20 mouse cellular contexts compared by ENCODE assay signal in genomic region chr16:29896393-29896792, GRCm38 (mm10).
A peak's percentile ranks its signal among the peaks of the same experiment; 100 is the strongest.
DNase-seq lines count a peak whose midpoint lies in the region; ATAC-seq and TF ChIP-seq lines count a peak whose summit lies in the region.
"Had no signal": no experiment of that assay in that cellular context is flagged by ENCODE, and none has a peak within 500 bp of the region (broad histone marks: within the 10 kb centered on the region; RNA-seq: fewer than 3 reads in every experiment).

No protein-coding gene starts in this region.

- no peak for TF ChIP-seq CTCF in intestine, postnatal 0 days (IDR thresholded peaks at IDR 0.05; ENCODE audit: low read depth)
- TF ChIP-seq CTCF in liver, postnatal 0 days (IDR thresholded peaks at IDR 0.05; ENCODE audit: low read depth) = no peak
- TF ChIP-seq CTCF in left cerebral cortex, adult 2 months (IDR thresholded peaks at IDR 0.05) = no peak

- no peaks in the 10 kb centered on the region for H3K9me3 ChIP-seq in lung, embryonic 15.5 days
- H3K9me3 ChIP-seq in intestine, postnatal 0 days (ENCODE audit: control insufficient read depth) = no peaks in the 10 kb centered on the region
- no peaks in the 10 kb centered on the region for H3K9me3 ChIP-seq in liver, postnatal 0 days (ENCODE audit: low read length)
- no peaks in the 10 kb centered on the region for H3K9me3 ChIP-seq in midbrain, embryonic 11.5 days (ENCODE audit: control insufficient read depth, low read length)
- H3K9me3 ChIP-seq: embryonic facial prominence, embryonic 12.5 days; heart, embryonic 15.5 days; hindbrain, embryonic 15.5 days; midbrain, embryonic 13.5 days had no signal

- H3K4me3 ChIP-seq in lung, embryonic 15.5 days = no peak overlapping the region
- no peak overlapping the region for H3K4me3 ChIP-seq in intestine, postnatal 0 days (ENCODE audit: low read depth, low read length)
- H3K4me3 ChIP-seq in liver, postnatal 0 days (ENCODE audit: low read depth, low read length) = no peak overlapping the region
- no peak overlapping the region for H3K4me3 ChIP-seq in left cerebral cortex, adult 2 months
- H3K4me3 ChIP-seq in midbrain, embryonic 11.5 days (ENCODE audit: low read depth, low read length) = no peak overlapping the region
- H3K4me3 ChIP-seq: embryonic facial prominence, embryonic 12.5 days; heart, embryonic 15.5 days; hindbrain, embryonic 15.5 days; midbrain, embryonic 13.5 days had no signal

- H3K4me2 ChIP-seq in lung, embryonic 15.5 days = no peak overlapping the region
- H3K4me2 ChIP-seq in intestine, postnatal 0 days (replicated peaks; ENCODE audit: low read depth) = no peak overlapping the region
- H3K4me2 ChIP-seq in liver, postnatal 0 days (ENCODE audit: low read depth, low read length) = no peak overlapping the region
- no peak overlapping the region for H3K4me2 ChIP-seq in midbrain, embryonic 11.5 days
- H3K4me2 ChIP-seq: embryonic facial prominence, embryonic 12.5 days; heart, embryonic 15.5 days; hindbrain, embryonic 15.5 days; midbrain, embryonic 13.5 days had no signal

- WGBS in lung, embryonic 15.5 days = 51% methylated on average over 4 of the region's 4 CpGs
- 43% methylated on average over 4 of the region's 4 CpGs for WGBS in intestine, postnatal 0 days
- WGBS in liver, postnatal 0 days (ENCODE audit: insufficient replicate concordance) = 56% methylated on average over 4 of the region's 4 CpGs
- 90% methylated on average over 4 of the region's 4 CpGs for WGBS in midbrain, embryonic 11.5 days

- intact Hi-C loops in left cerebral cortex, adult 2 months (cut with DNase I) = no loop called here

- H3K4me1 ChIP-seq in lung, embryonic 15.5 days = peaks cover 21% of the 10 kb centered on the region
- H3K4me1 ChIP-seq in intestine, postnatal 0 days (replicated peaks; ENCODE audit: control insufficient read depth, insufficient read depth, low read length) = peaks cover 10% of the 10 kb centered on the region
- no peaks in the 10 kb centered on the region; the same call in 1 of the 2 replicates for H3K4me1 ChIP-seq in liver, postnatal 0 days (ENCODE audit: insufficient read depth)
- peaks cover 9% of the 10 kb centered on the region; the same call in 1 of the 2 replicates for H3K4me1 ChIP-seq in midbrain, embryonic 11.5 days (ENCODE audit: control insufficient read depth, insufficient read depth, low read length)

- H3K9ac ChIP-seq in lung, embryonic 15.5 days = no peak overlapping the region
- H3K9ac ChIP-seq in intestine, postnatal 0 days (ENCODE audit: low read depth, low read length) = no peak overlapping the region
- no peak overlapping the region for H3K9ac ChIP-seq in liver, postnatal 0 days (replicated peaks)
- no peak overlapping the region for H3K9ac ChIP-seq in midbrain, embryonic 11.5 days (ENCODE audit: low read length)
- H3K9ac ChIP-seq: embryonic facial prominence, embryonic 12.5 days; heart, embryonic 15.5 days; hindbrain, embryonic 15.5 days; midbrain, embryonic 13.5 days had no signal

- no peak for DNase-seq in lung, postnatal 25 days (ENCODE audit: low spot score)
- DNase-seq in liver, postnatal 0 days = no peak
- no peak for DNase-seq in left cerebral cortex, adult 2 months (ENCODE audit: extremely low spot score in 1 of 2, low spot score in 2 of 2)
- DNase-seq in midbrain, embryonic 11.5 days (ENCODE audit: low spot score, missing footprints) = no peak
- DNase-seq in adrenal gland, adult 18-20 months (ENCODE audit: low spot score in 2 of 2) = no peak
- DNase-seq: adrenal gland, postnatal 10 days; cerebellum, adult 2 months; cerebellum, postnatal 25 days; gastrocnemius, postnatal 36 days; heart, postnatal 36 days; kidney, adult 11 months; lung, adult 18-20 months; thymus, postnatal 14 days had no signal

- peak overlapping the region; percentile 29 for H3K27ac ChIP-seq in lung, embryonic 15.5 days
- no peak overlapping the region for H3K27ac ChIP-seq in intestine, postnatal 0 days (ENCODE audit: low read depth, low read length)
- no peak overlapping the region for H3K27ac ChIP-seq in liver, postnatal 0 days (ENCODE audit: low read depth)
- H3K27ac ChIP-seq in left cerebral cortex, adult 2 months = no peak overlapping the region
- no peak overlapping the region for H3K27ac ChIP-seq in midbrain, embryonic 11.5 days (ENCODE audit: low read depth, low read length)
- H3K27ac ChIP-seq: embryonic facial prominence, embryonic 12.5 days; heart, embryonic 15.5 days; hindbrain, embryonic 15.5 days; midbrain, embryonic 13.5 days had no signal

- H3K27me3 ChIP-seq in lung, embryonic 15.5 days = no peaks in the 10 kb centered on the region
- H3K27me3 ChIP-seq in intestine, postnatal 0 days (replicated peaks; ENCODE audit: control insufficient read depth, insufficient read depth, low read length) = no peaks in the 10 kb centered on the region
- no peaks in the 10 kb centered on the region for H3K27me3 ChIP-seq in liver, postnatal 0 days (ENCODE audit: insufficient read depth, low read length)
- H3K27me3 ChIP-seq in midbrain, embryonic 11.5 days (ENCODE audit: control insufficient read depth, insufficient read depth, low read length) = no peaks in the 10 kb centered on the region; the same call in 1 of the 2 replicates
- H3K27me3 ChIP-seq: embryonic facial prominence, embryonic 12.5 days; heart, embryonic 15.5 days; hindbrain, embryonic 15.5 days had no signal

- no peak for TF ChIP-seq EP300 in liver, postnatal 0 days (IDR thresholded peaks at IDR 0.05; ENCODE audit: low read depth)

- no peaks in the 10 kb centered on the region for H3K36me3 ChIP-seq in lung, embryonic 15.5 days
- H3K36me3 ChIP-seq in intestine, postnatal 0 days (ENCODE audit: control insufficient read depth, insufficient read depth) = no peaks in the 10 kb centered on the region
- H3K36me3 ChIP-seq in liver, postnatal 0 days (replicated peaks; ENCODE audit: insufficient read depth, low read length) = no peaks in the 10 kb centered on the region
- H3K36me3 ChIP-seq in midbrain, embryonic 11.5 days (ENCODE audit: control insufficient read depth, insufficient read depth, low read length) = no peaks in the 10 kb centered on the region
- H3K36me3 ChIP-seq: embryonic facial prominence, embryonic 12.5 days; heart, embryonic 15.5 days; hindbrain, embryonic 15.5 days; midbrain, embryonic 13.5 days had no signal

- peak; percentile 47; the same call in 1 of the 2 replicates for ATAC-seq in lung, embryonic 15.5 days (ENCODE audit: borderline replicate concordance, extremely low read depth, low FRiP score, low TSS enrichment)
- peak; percentile 94 for ATAC-seq in intestine, postnatal 0 days
- ATAC-seq in liver, postnatal 0 days = peak; percentile 77
- no peak for ATAC-seq in midbrain, embryonic 11.5 days (ENCODE audit: low FRiP score)
- ATAC-seq: activated CD4-positive, CD25-positive, alpha-beta regulatory T cell, adult 4 months; midbrain, embryonic 13.5 days had no signal
